Mouse (Mus musculus) layer of hippocampus, adult 11-12 months (tissue): Measurements from ENCODE around the gene Alad.
A peak's percentile ranks its signal among the peaks of the same experiment; 100 is the strongest.

Experiments used
- DNase-seq: peaks from one replicate; pipeline ENCODE4 v3.0.0; 2022; ENCODE audit warnings: low spot score

Alad gene

DNA sequence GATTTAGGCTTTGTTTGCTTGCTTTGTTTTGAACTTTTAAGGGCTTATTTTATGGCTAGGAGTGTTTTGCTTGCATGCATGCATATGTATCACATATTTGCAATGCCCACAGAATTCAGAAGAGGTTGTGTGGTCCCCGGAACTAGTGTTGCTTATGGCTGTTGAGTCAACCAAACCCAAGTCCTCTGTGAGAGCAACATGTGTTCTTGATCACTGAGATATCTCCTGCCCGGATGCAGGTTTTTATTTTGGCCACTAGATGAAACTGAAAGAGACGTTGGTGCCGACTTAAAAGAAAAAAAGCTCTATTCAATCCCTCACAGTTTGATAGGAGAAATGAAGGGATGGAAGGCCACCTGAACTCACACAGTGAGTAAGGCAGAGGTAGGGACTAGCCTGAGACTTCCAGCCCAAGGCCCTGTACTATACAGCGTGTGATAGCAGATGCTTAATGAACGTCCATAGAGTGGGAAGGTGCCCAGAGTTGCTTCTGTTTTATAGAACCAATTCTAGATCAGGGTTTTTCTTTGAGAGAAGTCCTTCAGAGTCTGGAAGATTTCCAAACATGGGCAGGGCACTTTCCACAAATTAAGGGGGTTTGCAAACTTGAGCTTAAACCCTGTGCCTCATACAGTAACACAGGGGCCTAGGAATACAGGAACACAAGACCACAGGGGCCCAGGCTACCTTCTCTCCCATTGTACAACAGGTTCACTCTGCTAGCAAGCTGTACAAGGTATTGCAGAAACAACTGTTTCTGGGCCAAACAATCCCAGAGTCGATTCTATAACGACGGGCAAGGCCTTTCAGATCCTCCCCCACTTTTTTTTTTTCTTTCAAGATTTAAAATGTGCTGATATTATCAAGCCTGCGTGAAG is 1.9 kb downstream of the Alad start:
- DNase-seq, result no peak

DNA sequence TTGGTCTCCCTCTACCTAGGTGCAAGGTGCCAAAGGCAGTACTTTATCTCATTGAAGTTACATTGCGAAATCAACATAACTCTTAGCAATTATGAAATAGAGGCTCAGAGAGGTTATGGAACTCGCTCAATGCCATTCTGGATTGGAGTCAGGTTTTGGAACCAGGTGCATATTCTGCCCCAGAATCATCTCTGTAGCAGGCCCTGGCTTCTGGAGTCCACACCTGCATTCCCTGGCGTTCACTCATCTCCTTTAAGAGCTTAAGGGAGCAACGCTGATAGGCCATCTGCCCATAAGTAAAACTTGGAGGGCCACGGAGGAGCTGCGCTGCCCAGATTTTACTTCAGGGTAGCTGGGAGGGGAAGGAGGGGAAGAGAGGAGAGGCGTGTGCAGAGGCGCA is 2.7 kb downstream of the Alad start:
- DNase-seq, result no peak

DNA sequence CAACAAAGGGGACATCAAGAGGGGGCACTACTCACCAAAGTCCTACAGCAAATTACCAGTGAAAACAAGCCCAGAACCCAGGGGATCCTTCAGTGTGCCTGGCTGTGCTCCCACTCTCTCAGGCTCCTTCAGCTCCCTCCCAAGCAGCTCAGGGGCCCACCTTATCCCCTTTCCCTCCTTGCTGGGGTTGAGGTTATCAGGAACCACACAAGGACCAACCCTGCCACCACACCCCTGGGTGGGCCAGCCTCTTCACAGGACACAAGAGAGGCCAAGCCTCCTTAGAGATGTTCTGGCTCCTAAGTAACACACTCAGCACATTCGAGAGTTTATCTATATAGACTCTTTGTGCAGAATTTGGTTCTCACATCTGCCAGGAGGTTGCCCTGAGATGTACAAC is 3.1 kb downstream of the Alad start:
- DNase-seq, result no peak

DNA sequence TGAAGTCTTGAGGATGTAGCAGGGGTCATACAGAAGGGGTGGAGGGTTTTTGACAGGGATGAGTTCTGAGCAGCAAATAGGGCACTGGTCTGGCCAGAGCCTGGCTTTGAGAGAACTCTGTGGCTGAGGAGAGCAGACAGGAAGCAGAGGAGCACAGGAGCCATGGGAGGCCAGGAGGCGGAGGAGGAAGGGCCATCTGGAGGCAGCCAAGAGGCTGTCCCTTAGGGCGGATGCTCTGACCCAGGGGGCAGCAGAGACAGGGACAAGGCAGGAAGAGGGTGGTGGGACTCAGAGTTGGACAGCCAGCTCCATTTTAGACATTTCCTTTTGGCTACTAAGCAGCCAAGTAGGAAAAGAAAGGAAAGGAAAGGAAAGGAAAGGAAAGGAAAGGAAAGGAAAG is 3.6 kb downstream of the Alad start:
- DNase-seq, result no peak

DNA sequence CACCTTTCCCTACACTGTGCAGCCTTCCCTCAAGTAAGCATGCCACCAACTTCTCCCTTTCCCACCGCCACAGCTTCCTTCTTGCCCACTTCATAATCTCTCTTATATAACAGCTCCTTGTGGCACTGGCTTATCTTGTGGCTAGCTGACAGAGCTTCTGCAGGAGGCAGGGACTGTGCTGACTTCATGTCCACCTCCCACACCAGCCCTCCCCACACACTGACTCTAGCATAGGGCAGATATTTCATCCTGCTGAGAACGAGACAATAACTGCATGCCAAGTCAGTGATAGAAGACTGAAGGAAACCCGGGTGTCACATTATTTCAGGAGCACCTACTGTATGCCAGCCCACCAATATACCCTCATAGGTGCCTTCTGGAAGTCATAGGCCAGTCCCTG is 4.2 kb downstream of the Alad start:
- no peak for DNase-seq

DNA sequence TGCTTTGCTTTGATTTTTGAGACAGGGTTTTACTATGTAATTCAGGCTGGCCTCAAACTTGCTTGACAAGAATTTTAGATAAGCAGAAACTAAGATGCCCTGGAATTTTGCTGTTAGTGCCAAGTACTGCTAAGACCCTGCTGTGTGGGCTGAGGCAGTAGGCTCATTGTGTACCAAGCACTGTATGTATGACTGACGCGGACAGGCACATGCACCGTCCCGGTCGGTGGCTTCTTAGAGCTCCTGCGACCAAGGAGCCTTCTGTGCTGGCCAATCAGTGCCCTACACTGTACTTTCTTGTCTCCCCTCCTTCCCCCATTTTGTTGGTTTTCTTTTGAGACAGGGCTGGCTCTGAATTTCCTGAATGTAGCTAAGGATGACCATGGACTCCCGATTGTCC is 4.7 kb downstream of the Alad start:
- DNase-seq, result no peak

DNA sequence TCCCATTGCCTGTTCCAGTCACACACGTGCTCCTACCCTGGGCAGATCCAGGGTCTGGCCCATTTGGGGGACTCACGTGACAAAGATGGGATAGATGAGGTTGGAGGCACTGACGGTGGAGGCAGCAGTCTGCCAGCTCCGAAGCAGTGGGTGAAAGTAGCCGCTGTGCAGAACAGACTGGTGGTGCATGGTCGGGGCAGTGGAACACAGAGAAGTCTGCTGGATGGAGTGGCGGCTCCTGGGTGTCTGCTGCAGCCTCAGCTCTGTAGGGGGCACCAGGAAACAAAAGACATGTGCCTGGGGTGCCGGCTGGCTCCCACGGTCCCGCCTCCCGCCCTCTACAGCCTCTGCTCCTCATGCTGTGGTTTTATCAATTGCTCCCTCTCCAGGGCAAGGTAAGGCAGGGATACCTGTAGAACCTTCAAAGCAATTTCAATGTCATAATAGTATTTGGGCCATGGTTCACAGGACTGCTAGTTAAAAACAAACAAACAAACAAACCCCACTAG is 5.7 kb downstream of the Alad start:
- no peak for DNase-seq

DNA sequence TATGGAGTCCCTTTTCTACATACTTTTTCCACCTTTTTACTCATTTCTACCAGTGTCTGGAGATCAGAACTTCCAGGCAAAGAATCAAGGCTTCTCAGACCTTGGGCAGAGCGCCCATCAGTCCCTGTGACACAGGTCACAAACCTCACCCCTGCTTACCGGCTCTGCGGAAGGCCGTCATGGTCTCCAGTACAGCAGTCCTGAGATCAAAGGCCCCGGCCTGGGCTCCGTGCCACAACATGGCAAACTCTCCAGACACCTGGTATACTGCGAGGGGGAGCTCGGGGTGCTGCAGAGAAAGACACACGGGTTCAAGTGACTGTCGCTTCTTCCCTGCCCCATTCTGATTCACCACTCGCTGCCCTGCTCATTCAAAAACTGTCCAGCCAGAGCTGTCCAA is 9.8 kb downstream of the Alad start:
- DNase-seq, result no peak

DNA sequence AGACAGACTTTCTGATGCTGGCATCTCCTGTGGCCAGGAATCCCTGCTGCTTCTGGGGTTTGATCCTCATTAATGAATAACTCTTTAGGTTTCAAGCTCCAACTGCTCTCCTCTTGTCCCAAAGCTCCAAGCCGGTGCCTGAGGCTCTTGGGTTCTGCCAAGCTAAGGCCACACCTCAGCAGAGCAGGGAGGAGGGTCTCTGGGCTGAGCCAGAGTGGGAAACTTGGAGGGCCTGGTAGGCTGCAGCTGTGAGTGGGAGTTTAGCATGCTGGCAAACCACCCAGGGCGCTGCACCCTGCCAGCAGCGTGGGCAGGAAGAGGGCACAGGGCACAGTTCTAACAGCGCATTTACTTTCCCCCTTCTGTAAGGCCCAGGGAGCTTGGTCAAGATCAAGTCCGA is 10.9 kb downstream of the Alad start:
- peak; percentile 48 for DNase-seq

DNA sequence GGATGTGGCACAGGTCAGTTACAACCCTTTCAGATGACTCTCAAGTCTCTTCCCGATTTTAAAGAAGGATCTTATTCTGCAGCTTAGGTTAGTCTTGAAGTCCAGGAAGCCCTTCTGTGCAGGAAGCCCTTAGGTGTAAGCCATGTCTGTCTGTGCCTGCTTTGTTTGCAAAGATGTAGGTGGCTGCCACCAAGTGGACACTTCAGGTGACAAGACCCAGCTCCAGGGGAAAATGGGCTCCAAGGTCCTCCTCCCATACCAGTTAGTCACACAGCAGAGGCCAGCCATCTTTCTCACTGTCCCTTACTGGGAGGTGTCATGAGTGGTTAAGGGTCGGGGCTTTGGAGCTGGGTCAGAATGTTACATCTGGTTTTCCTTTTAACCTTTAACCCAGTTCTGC is 12.9 kb downstream of the Alad start:
- no peak for DNase-seq

DNA sequence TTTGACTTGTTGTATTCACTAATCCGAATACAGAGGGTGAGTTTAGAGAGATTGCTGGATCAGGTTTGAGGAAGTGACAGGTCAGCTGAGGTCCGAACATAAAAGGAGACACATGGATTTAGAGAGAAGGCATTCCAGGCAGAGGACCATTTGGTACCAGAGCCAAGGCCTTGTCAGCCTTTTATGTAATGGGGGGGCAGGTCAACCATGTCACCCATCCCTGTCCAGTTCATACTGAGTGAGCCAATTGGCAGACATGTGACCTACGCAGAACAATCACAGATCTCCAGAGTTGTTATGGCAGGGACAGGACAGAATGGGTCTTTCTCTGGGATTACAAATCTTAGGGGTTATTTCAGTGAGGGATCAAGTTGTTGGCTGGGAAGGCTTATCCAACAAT is 13.7 kb downstream of the Alad start:
- no peak for DNase-seq

DNA sequence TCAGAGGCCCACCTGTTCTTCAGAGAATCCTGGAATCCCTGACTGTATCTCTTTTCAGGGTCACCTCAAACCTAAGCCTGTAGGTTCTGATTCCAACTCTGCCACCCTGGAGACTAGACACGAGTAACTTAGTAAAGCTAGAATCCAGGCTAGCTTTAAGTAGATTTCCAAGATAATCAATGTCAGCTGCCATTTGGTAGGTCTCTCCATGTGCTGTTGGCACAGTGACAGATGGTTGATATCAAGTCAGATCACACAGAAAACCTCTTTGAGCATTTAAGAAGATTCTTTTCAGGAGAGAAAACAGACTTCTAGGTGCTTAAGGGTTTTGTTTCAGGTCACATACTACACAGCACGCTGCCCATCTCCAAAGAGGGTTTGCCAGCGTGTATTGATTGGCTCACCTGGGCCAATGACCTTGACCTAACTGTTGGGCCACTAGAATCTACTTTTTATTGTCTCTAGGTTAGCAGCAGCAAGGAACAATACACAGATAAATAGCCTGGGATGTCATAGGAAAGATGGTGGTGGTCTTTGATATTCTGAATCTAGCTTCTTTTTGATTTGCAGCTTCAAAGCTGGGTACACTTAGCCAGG is 16.2 kb downstream of the Alad start, which contains the start of gene Hdhd3:
Hdhd3 (minus strand) TSS at position 94 of the 597 bp plus-strand sequence.
- no peak for DNase-seq

DNA sequence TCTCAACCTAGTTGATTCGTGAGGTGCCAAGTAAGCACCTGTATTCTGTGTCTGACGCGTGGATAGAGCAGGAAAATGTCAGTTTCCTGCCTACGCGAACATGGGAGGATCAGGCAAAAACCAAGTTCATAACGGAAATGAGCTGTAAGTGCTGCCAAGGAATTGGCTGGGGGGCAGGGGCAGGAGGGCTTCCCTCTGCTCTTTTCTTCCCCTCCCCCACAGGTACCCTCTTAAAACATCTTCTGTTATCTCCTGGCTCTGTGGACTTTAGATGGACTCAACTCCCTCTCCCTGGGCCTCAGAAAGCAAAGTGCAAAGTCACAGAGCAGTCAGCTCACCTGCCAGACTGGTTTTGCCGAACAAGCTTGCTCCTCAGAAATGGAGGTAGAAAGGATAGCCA is 16.7 kb downstream of the Alad start:
- no peak for DNase-seq

DNA sequence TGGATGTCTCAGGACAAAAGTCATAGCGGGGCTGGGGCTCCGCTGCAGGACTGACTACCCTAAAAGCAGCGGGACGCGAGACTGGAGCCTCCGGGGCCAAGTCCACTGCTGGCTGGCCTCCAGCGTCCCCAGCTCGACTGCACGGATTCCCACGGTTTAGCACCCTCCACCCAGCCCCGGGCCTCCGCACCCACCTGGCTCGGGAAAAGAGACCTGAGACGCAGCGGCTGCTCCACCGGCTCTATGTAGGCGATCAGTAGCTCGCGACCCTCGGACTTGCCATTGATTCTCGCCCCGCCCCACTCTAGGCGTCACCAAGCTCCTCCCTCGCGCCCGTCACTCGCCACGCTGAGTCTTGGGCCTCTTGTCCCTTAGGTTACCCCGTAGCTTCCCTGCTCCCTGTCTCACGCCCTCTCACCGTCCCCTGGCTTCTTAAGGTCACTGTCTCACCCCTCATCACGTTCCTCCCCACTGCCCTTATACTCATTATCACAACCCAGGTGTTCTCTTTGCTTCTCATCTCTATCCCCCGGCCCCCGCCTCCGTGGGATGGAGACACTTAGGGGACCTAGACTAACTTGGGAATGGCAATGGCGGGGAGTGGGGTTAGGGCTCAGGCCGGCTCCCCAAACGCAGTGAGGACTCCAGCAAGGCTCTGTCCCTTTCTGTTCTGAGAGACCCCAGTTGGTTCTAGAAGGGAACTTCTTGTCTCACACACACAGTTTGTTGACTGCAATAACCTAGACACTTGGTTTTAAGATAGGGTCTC is 17.6 kb downstream of the Alad start:
- DNase-seq, result peak; percentile 91

DNA sequence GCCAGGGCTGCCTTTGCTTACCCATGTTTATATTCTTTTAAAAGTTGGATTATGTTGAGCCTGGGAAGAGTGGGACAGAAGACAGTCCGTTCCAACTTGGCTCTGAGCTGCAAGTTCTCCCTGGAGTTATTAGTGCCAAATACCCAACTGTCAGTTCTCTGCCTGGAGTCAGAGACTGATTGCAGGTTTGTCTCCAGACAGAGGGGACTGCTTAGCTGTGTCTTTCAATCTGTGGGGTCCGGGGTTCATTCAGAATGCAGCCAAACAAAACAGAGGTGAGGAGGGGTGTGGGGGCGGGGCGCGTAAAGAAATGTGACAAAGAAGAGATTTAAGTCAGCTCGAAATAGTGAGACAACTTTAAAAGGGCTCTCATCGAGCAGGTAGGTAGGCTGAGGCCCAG is 18.2 kb downstream of the Alad start:
- no peak for DNase-seq

DNA sequence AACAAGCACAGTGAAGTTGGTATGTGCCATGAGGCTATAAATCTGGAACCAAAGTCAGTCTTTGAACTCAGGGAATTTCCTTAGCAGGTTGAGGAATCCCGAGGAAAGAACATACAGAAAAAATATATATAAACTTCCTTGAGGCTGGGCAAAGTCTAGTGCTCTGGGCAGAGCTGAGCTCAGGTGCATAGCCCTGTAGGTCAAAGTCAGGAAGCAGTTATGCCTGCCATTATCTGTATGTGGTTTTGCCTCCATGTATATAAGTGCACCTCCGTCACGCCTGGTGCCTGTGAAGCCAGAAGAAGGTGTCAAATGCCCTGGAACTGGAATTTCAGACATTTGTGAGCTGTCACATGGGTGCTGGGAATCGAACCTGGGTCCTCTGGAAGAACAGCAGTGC is 18.9 kb downstream of the Alad start:
- no peak for DNase-seq

DNA sequence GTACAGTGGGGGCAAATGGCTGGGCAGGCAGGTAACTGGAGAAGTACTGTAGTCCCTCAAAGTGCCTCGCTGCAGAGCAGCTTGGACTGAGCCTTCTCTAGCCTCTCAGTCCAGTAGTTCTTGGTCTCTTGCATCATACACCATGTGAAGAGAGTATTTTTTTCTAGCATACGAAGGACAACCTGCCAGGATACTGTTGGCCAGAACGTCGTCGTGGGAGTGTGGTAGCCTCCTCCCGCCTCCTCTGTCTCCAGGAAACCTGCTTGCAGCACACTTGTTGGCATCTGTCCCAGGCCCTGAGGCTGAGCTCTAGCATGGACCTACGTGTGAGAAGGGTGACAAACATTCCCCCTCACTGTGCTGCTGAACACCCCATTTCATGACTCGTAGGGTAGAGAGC is 22.9 kb downstream of the Alad start:
- peak; percentile 52 for DNase-seq

DNA sequence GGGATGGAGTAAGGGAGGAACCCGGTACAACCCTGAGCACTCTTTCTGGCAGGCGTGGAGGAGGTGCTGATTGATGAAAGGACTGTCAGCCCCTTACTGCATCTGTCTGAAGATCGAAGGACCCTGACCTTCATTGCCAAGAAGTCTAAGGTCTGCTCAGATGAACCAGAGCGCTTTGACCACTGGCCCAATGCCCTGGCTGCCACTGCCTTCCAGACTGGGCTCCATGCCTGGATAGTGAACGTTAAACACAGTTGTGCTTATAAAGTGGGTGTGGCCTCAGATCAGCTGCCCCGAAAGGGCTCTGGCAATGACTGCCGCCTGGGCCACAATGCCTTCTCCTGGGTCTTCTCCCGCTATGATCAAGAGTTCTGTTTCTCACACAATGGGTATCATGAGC is 23.8 kb downstream of the Alad start:
- DNase-seq, result no peak

DNA sequence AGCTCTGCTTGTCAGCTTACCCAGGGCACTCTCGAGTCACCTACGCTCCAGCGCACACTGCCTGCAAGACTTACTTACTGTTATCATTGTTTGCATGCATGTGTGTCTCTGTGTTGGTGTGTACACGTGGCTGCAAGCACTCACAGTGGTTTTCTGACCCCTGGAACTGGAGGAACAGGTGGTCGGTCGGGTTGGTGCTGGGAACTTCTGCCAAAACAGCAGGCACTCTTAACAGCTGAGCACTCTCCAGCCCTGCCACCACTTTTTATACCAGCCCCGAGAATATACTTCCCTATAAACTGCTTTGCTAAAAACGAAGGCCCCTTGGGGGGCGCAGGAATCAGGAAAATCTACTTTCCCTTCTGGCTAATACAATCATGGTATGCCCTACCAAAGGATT is 25.5 kb downstream of the Alad start:
- DNase-seq, result no peak

DNA sequence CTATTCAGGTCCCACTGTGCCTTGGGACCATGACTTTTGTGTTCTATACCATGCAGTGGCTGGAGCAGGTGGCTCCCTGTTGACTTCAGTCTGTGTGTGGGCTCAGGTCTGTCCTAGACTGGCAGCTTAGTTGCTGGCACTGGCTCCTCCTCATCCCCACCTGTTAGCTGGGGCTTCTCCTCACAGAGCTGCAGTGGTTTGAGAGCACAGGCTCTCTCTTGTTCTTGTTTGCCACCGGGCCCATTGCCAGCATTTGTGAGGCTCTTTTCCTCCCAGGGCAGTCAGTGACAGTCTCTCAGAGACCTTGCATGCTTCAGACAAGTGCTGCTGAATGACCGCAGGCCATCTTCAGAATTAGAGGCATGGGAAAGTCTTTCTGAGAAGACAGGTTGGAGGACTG is 27.0 kb downstream of the Alad start:
- DNase-seq, result no peak

DNA sequence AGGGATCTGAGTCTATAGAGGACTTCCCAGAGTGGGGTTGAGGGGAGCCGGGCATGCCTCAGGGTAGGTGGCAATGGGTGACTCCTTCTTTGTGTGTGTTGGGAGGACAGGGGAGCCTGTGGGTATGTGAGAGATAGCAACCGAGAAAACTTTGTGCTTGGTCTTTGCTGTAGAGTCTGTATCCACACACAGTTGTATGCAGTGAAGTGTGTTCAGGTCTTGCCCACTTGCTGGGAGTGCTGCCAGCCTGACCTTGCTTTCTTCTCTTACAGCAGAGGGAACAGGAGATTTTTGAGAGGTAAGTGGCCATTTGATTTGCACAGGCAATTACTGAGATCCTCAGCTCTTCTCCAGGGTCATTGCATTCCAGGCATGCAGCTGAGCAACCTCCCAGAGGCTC is 31.8 kb downstream of the Alad start:
- DNase-seq, result no peak

DNA sequence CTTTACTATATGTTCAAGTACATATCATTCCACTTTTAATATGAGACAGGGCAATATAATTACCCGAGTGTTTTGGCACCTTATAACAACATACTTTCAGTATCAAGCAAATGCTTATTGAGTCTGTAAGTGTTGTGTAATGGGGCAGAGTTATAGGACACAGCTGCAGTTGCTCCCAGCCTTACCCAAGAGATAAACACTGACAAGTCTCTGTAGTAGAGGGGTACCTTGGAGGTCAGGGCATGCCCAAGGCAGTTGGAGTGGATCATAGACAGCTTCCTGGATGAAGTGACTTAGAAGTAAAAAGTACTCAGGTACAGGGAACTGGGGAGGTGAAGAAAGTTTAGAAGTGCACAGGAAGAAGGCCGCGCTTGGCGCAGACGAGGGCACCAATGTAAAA is 32.5 kb downstream of the Alad start:
- no peak for DNase-seq

DNA sequence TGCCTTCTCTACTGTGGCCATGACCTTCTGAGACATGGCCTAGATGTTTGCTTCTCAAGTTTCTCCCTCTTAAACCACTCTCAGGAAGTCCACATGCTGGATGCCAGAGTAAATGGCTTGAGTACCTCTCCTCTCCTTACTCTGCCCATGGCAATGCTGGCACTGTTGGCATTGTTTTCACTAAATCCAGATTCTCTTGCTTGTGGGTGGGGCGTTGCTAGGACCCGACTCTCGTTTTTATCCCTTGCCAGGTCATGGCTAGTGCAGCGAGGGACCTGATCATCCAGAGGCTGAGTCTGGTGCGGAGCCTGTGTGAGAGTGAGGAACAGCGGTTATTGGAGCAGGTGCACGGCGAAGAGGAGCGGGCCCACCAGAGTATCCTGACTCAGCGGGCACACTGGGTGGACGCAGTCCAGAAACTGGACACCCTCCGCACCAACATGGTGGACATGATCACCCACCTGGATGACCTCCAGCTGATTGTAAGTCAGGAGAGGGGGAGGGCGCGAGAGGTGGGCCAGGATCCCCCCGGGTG is 33.5 kb downstream of the Alad start:
- no peak for DNase-seq
